Mouse (Mus musculus) ES-E14 (cell line): ENCODE measurements at regions not wholly inside any gene's neighbourhood (a gene's known extent, or its start where the extent isn't known, plus 50 kb on each side); places are given as distances from the start of the nearest gene placed in this dataset.

Experiments used
- DNase-seq: peaks from one replicate; pipeline ENCODE4 v3.0.0-alpha.2; 2013; ENCODE audit warnings: low read depth, low spot score
- H3K27ac ChIP-seq: 2 replicates; pipeline ENCODE4 v1.5.1; 2012; ENCODE audit warnings: low read depth, mild to moderate bottlenecking, low read length, moderate library complexity, mixed read lengths; ENCODE audit not compliant: poor library complexity, insufficient read depth, severe bottlenecking
- H3K36me3 ChIP-seq: 2 replicates; pipeline ENCODE4 v1.6.1; 2012; ENCODE audit warnings: mild to moderate bottlenecking, low read length, moderate library complexity, mixed read lengths; ENCODE audit not compliant: control insufficient read depth, poor library complexity, insufficient read depth, severe bottlenecking
- H3K4me1 ChIP-seq, 2 experiments: fragments of 150-350 bp in 1 of 2; sonication (generic) in 1 of 2; 2 replicates each; pipeline ENCODE4 v1.6.1; 2012; ENCODE audit warnings: low read length in 2 of 2, mild to moderate bottlenecking in 1 of 2, mixed read lengths in 1 of 2; ENCODE audit not compliant: control insufficient read depth in 2 of 2, insufficient read depth in 2 of 2, poor library complexity in 1 of 2
- H3K4me3 ChIP-seq, 2 experiments: fragments of 150-350 bp in 1 of 2; sonication (generic) in 1 of 2; 2 replicates each; pipeline ENCODE4 v1.5.1; 2012; ENCODE audit warnings: low read length in 2 of 2, low read depth in 1 of 2, mild to moderate bottlenecking in 1 of 2, mixed read lengths in 1 of 2; ENCODE audit not compliant: insufficient read depth in 1 of 2, poor library complexity in 1 of 2, severe bottlenecking in 1 of 2
- H3K9ac ChIP-seq: 2 replicates; pipeline ENCODE4 v1.6.1; 2012; ENCODE audit warnings: low read depth, mild to moderate bottlenecking, low read length, mixed read lengths; ENCODE audit not compliant: poor library complexity, insufficient read depth, severe bottlenecking
- H3K9me3 ChIP-seq: fragments of 150-350 bp; sonication (generic); 2 replicates; pipeline ENCODE4 v1.6.1; 2012; ENCODE audit warnings: low read depth, mild to moderate bottlenecking, low read length; ENCODE audit not compliant: control insufficient read depth, insufficient read depth
- CHD2 ChIP-seq: IDR thresholded peaks from 2 replicates; pipeline ENCODE4 v1.6.1; 2014; ENCODE audit warnings: mild to moderate bottlenecking, low read depth, low read length, inconsistent platforms
- HCFC1 ChIP-seq: IDR thresholded peaks from 2 replicates; pipeline ENCODE4 v1.6.1; 2012; ENCODE audit warnings: low read length, inconsistent platforms, borderline replicate concordance; ENCODE audit not compliant: insufficient read depth
- MAFK ChIP-seq: IDR thresholded peaks from 2 replicates; pipeline ENCODE4 v1.6.1; 2014; ENCODE audit warnings: mild to moderate bottlenecking, low read depth, low read length, inconsistent platforms; ENCODE audit not compliant: insufficient read depth
- ZC3H11A ChIP-seq: IDR thresholded peaks from 2 replicates; pipeline ENCODE4 v1.6.1; 2012; ENCODE audit warnings: low read depth, mild to moderate bottlenecking, inconsistent platforms, low read length, borderline replicate concordance
- ZNF384 ChIP-seq: IDR thresholded peaks from 2 replicates; pipeline ENCODE4 v1.6.1; 2012; ENCODE audit warnings: low read depth, low read length, inconsistent platforms
- in situ Hi-C, 2 experiments: fragments of 600-800 bp; cut with MboI; formaldehyde crosslinking; loops; one replicate each; pipeline ENCODE4 v1.15.1; 2025; ENCODE audit warnings: low sequenced_read_pairs in 2 of 2, inconsistent platforms in 1 of 2; ENCODE audit not compliant: unreplicated experiment in 2 of 2

DNA sequence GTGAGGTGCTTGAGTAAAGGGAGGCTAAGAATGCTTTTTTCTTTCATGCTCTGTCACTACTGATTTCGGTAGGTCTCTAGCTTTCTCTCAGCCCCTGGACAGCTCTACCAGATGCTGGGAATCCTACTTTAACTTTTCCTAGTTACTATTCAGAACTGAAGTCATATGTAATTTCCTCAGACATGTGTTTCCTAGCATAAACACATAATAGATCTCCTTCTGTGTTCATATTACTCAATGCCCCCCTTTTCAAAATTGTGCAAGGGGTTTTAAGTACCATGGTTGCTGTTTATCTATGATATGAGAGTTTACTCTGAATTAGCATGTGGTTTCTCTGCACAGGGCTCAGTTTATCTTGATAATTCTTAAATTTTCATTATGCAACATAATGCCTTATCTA is 1472.5 kb downstream of the Olfm4 start:
- DNase-seq, result no peak
- Histone ChIP-seq H3K9me3 (no peaks in the 10 kb centered on the region), H3K27ac (no peak overlapping the region), H3K4me1 (no peaks in the 10 kb centered on the region), H3K4me3 (no peak overlapping the region), H3K36me3 (no peaks in the 10 kb centered on the region), H3K9ac (no peak overlapping the region)
- no peak for TF ChIP-seq CHD2
- no peak for TF ChIP-seq ZNF384
- TF ChIP-seq HCFC1, result no peak
- in situ Hi-C loops, result no loop called here

DNA sequence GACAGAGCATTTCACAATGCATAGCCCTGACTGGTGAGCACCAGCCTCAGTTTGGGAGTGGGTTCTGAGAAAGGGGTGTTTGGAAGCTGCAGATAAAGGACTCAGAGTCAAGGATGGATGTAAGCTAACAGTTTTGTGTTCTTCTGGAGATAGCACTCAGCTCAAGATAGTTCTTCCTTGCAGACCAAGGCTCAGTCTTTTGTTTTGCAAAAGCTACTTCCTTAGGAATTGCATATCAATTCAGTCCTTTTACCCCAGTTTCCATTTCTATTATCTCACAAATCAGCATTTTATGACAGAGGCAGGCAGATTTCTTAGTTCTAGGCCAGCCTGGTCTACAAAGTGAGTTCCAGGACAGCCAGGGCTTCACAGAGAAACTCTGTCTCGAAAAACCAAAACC is 1495.4 kb downstream of the Olfm4 start:
- Histone ChIP-seq H3K36me3 (no peaks in the 10 kb centered on the region), H3K27ac (no peak overlapping the region; the same call in 1 of the 2 replicates), H3K4me1 (no peaks in the 10 kb centered on the region), H3K9me3 (no peaks in the 10 kb centered on the region), H3K4me3 (no peak overlapping the region), H3K9ac (no peak overlapping the region)
- in situ Hi-C loops, result no loop called here
- TF ChIP-seq ZNF384, result no peak
- TF ChIP-seq ZC3H11A, result no peak
- no peak for TF ChIP-seq CHD2
- TF ChIP-seq HCFC1, result no peak
- no peak for TF ChIP-seq MAFK
- peak; percentile 28 for DNase-seq

DNA sequence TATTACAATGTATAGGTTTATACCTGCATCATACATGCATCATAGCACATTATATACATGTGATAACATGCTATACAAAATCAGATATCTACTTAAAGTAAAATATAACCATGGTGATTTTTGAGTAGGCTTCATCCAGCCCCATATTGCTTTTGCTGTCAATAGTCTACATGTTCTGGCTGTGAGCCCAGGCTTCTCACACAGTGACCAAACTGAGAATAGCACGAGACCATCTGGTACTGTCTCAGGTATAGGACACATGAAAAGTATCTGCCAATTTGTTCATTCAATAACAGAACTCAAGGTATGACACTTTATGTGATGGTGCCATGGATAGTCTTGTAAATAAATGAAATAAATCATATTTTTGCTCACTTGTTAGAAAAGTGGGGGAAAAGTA is 1499.7 kb downstream of the Olfm4 start:
- no peak for DNase-seq
- TF ChIP-seq ZNF384 (no peak), HCFC1 (no peak), MAFK (no peak), ZC3H11A (no peak)
- H3K27ac ChIP-seq, result no peak overlapping the region

DNA sequence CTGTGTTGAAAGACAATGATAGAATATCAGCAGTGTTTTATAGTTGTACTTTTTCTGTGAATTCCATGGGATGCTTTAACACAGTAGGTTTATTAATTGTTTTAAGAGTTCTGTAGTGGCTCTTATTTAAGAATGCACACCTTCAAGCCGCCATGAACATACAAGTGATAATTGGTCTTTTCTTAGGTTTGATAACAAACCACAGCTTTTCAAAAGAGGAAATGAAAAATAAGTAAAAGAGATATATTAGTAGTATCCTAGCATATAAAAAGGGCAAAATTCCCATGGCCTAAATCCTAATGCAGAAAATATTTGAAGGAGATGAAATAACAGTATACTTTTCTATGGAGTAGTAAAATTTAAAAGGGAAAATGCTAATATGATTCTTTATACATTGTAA is 1525.1 kb downstream of the Olfm4 start:
- Histone ChIP-seq H3K4me3 (no peak overlapping the region), H3K9ac (no peak overlapping the region), H3K36me3 (no peaks in the 10 kb centered on the region), H3K4me1 (no peaks in the 10 kb centered on the region), H3K27ac (no peak overlapping the region), H3K9me3 (no peaks in the 10 kb centered on the region)
- in situ Hi-C loops, result no loop called here
- no peak for DNase-seq
- no peak for TF ChIP-seq ZNF384
- TF ChIP-seq HCFC1, result no peak
- no peak for TF ChIP-seq ZC3H11A
- TF ChIP-seq MAFK, result no peak
- TF ChIP-seq CHD2, result no peak

More for the DNA sequence above, 1499.7 kb downstream of the Olfm4 start:
- no peak overlapping the region for H3K4me3 ChIP-seq
- H3K36me3 ChIP-seq, result no peaks in the 10 kb centered on the region
- no peaks in the 10 kb centered on the region for H3K4me1 ChIP-seq
- H3K9ac ChIP-seq, result no peak overlapping the region
- no peaks in the 10 kb centered on the region for H3K9me3 ChIP-seq
- in situ Hi-C loops, result no loop called here
